Mouse (Mus musculus) embryo, embryonic 11.5 days (tissue): Measurements from ENCODE around the gene Popdc3.
"Not testable (repeated sequence)": the region's sequence is repeated elsewhere in the genome, so short reads cannot be mapped to it uniquely, and the experiment has no call there.

Experiments
- DNase-seq: peaks from one replicate; pipeline ENCODE4 v3.0.0-alpha.2; 2012; ENCODE audit warnings: low read depth, low spot score

The Popdc3 gene

DNA sequence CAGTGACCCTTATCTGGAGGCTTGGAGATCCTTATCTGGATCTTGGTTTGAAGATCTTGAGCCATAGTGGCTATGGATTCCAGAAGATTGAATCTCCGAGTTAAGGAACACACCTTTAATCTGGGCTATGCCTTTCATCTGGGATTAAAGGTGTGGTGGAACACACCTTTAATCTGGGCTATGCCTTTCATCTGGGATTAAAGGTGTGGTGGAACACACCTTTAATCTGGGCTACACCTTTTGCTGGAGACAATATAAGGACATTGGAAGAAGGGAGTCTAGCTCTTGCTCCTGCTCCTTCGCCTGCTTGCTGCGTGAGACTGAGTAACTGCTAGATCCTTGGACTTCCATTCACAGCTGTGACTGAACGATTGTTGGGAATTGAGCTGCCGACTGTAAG is at the start of gene Popdc3:
Gene Popdc3, plus strand, starts transcription at position 301 of the 400 bp plus-strand sequence.
- DNase-seq: not testable (repeated sequence)

DNA sequence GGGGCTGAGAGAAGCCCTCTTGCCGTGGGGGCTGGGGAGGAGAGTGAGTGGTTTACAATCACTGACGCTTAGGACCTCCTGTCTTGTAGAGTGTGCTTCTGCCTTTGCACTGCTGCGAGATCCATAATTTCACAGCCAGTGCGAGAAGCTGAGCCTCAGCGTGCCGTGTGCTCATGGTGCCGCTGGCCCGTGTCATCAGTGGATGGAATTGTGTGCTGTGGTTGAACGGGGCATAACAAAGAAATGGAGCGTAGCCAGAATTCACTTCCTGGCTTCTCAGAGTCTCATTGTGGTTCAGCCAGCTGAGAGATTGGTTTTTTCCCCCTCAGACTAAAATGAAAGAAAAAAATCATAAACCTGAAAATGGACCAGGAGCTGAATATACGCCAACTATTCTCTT is 48.8 kb upstream of the Popdc3 start:
- no peak for DNase-seq

DNA sequence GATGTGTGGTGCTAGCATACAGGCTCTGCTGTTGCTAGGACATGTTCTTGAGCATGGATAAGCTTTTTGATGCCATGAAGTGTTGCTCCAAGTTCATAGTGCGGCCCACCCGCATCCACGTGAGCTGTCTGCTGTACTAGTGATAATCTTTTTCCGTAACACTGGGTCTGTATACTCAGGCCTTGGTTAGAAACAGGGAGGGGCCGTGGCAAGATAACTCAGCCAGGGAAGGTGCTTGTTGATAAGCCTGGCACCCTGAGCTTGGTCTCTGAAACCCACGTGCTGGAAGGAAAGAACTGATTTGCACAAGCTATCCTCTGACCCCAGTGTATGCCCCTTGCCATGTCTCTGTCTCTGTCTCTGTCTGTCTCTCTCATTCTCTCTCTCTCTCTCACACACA is 47.9 kb upstream of the Popdc3 start:
- no peak for DNase-seq

DNA sequence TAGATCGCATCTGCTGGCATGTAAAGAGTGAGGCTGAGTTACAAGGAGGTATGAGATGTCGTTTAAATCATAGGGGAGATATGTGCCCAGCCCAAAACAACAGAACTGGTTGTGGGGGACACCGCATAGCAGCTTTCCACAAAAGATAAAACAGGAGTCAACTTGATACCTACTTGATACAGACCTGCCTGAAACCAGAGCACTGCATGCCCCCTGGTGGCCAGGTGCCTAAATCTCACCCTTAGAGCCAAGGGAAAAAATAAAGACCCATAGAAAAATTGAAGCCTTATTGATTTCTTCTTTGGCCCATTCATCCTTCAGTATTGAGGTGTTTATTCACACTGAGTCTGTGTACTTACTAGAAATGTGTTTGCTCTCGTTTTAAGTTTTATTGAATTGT is 45.5 kb upstream of the Popdc3 start:
- no peak for DNase-seq

DNA sequence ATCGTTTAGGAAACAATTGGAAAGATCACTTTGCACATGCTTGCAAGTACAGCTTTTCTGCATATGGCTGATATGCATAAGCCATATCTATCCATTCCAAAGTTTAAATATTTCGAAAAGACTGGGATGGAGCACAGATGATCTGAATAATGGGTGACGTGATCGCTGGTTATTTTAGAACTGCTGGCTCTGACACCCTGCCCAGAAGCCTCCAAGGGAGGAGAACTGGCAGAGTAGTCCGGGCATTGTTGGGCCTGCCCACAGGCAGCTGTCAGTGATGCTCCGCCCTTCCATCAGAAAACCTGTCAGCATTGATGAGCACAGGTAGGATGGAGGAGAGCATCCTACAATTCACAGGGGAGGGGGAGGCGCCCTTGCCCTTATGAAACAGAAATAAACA is 41.1 kb upstream of the Popdc3 start:
- DNase-seq: no peak

DNA sequence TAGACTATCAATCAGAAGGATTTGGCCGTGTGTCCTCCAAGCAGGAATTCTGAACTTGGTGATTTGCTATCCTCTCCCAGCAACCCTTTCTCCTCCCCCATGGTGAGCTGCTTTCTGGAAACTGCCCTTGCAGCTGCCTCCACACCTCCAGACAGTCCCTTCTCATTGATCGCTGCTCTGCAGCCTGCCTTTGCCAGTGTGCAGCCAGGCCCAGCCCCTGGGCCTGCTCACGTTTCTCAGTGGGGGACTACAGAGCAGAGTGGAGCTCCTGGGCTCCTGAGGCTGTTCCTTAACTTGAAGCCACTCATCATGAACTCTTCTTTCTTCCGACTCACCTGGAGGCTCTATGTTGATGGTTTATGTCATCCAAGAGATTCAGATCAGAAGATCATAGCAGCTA is 38.0 kb upstream of the Popdc3 start:
- no peak for DNase-seq

DNA sequence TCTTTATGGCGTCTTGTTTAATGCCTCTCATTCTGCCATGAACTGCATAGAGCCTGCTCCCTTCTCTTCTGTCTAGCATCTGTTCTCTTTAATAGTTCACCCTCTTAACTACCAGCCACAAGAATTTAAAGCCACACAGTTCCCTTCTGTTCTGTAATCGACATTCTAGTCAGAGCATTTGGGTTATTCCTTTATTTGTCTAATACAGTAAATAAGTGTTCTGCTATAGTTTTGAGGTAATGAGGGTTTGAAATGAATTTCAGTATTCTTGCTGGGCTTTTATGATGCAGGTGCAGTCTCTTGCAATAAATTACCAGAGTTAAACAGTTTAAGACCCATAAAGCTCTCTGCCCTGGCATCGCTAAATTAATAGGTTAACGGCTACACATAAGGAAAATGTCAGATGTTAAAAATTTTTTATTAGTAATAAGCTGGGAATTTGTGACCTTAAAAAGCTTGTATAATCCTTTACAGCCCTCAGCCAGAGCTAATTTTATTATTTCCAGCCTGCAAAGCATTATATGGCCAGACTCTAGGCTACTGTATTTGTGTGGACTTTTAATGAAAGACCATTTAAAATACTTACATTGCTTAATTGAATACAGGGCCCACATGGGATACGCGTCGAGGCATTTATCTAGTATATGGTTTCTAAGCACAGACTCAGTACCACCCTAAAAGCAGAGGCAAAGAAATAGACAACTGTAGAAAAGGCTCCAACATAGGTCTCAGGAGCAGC is 37.3 kb upstream of the Popdc3 start:
- DNase-seq: no peak

DNA sequence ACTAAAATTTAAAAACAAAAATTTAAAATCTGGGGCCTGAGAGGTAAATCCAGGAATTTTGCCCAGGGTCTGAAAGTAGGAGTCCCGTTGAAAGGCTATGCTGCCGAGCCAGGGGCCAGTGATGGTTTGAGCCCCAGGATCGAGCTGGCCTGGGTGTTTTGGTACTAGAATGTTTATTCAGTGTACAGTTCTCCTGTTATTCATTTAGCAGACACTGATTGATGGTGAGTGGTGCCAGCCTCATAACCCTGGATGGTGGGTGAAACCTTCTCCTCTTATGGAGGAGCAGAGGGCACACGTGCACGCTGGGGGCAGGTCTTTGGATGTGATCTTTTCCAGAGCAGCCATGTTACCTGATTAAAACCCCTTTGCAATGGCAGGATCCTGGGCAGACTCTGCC is 35.5 kb upstream of the Popdc3 start:
- DNase-seq: no peak

DNA sequence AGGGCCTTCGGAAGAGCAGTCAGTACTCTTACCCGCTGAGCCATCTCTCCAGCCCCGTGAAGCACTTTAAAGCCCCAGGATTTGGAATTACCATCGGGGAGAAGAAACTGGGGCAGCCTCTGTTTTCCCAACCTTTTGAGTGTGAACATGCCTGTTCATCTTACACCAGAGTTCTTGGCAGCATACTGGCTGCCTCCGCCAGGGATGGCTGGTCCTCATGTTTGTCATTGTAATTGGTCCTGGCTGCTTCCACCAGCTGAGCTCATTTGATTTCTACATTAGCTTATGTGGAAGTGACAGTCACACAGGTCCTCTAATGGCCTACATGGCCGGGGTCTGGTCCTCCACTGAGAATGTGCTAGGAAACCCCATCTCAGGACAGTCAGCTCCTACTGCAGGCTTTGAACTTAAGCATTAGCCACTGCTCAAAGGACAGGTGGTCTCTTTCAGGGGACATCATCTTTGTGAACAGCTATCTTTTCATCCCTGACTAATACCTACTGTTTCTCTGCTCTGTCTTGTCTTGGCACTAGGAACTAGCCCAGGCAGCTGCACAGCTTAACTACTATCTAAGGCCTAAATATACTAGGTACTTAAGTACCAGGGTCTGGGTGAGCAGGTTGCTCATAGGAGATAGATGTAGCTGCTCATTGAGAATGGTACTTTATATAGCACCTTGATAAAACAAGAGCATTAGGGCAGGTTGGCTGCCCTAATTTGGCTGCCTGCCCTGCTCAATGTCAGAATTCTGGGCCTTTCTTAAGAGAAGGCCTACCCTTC is 33.7 kb upstream of the Popdc3 start:
- no peak for DNase-seq

DNA sequence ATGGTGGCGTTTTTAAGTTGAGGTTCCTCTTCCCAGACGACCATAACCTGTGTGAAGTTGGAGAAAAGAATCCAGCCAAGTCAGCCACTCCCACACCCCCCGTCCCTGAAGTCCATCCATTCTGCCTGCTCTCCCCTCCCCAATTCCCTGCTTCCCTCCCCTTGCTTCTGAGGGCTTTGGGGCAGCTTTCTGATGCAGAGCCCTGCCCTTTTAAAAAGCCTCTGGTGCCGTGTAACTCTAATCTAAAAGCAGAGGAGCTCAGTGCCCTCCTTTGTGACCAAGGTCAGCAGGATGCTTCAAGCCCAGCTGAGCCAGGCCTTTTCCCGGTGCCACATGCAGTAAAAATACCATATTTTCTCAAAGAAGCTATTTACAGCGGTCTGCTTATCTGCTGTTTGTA is 31.1 kb upstream of the Popdc3 start:
- no peak for DNase-seq

DNA sequence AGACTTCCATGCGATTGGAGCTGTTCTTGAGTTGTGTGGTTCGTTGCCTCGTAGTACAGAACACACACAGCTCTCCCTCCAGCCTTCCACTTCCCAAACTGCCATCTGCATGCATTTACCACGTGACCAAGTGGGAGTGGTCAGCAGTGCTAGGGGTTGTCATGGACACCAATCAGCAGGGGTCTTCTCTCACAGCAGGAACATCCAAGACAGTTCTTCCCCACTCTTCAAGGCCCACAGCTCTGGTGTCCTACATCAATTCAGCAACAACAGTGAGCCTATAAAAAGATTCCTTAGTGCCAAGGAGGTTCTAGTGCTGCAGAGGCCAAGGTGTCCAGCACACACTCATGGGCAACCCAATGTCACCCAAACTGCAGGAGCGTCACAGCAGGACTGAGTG is 26.8 kb upstream of the Popdc3 start:
- no peak for DNase-seq

DNA sequence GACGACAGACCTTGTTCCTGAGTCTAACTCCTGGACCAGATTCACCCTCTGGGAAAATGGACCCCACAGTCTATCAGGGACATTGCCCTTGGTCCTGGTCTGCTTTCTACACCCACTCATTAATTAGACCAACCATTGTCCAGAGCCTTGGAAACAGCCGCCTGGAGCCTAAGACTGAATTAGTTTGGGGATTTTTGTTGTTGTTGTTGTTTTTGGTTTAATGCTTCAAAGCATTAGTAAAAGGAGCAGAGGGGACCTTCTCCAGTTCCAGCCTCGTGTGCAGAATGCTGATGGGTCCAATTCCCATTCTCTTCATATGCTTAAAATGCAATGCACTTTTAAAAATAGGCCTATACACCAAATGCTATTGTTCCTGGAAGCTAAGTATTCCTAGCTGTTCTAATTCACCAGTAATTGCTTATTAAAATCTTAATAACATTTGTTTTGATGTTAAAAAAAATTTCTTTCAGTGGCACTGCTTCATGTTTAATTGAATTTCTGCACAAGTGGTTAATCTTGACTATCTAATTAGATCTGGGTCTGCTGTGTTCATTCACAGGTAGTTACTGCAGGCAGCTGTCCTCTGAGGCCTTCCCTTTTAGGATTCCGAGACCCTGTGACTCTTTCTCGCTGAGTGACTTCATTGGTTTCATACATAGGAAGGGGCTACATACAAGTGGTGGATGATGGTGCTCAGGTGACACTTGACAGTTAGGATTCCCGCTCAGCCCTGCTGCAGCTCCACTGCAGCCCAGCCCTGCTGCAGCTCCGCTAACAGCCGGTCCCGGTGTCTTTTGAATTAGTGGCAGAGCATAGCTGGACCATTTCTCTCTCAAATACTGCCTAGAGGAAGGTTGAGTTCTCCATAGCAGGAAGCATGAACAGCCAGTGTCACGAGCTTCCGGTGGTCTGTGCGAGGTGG is 25.9 kb upstream of the Popdc3 start:
- no peak for DNase-seq

DNA sequence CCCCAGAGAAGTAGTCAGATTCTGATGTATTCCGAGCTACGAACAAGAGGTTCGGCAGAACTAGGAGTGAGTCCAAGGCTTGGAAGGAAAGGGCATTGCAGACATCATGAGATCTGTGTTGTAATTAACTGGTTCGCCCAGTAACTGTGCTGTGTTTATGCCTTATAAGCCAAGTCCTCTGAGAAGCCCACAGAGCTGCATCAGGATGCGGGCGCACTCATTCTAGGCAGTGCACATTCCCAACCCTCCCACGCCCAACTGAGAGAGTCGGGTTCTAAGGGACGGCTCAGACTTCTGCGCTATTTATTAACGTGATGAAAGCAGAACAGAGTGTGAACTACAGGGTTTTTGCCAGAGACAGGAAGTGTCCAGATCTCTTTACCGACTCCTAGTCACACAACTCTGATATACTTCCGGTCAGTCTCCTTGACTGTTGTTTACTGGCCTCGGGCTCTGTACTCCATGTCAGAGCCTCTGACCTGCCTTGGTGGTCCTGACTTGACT is 23.3 kb upstream of the Popdc3 start:
- no peak for DNase-seq

DNA sequence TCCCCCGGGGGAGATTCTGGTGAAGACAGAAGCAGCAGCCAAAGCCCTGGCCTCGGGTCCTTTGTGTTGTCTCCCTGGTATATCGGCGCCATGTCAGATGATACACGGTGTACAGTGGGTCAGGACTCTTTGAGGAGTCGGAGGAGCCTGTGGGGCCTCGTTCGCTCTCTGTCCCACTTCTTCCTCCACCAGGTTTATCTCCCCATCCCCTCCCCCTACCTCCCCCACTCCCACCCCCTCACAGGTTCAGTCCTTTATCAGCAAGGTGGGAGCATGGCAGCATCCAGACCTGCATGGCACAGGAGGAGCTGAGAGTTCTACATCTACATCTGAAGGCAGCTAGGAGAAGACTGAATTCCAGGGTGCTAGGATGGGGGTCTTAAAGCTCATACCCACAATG is 12.0 kb upstream of the Popdc3 start:
- DNase-seq: no peak

DNA sequence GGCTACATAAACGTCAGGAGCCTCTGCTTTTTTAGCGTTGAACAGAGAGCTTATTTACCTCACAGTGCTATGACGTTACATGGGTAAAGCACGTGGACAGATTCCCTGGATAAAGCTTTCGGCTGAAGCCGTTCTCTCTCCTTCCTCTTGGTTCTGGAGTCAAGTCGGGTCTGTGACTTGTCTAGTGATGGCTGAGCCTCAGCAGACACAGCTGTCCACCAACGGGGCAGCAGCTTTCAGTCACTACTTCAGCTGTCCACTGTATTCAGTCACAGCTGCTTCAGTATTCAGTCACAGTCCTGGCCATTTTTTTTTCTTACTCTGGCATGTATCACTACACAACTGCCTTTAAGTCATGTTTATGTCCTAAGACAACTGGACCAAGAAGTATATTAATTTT is 4.0 kb upstream of the Popdc3 start:
- no peak for DNase-seq

DNA sequence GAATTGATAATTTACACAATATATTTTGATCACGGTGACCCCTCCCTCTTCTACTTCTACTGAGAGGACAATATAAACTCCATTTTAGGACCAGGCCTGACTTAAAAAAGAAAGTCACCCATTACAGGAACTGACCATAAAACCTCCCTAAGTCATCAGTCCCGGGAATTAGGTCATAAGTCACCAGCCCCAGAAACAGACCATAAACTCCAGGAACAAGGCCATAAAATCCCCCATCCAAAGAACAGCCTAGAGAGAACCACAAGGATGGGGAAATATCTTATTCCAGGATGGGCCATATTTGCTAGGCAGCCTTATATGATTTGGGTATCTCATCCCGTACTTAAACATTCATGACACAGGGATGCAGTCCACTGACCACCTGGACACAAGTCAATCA is 3.6 kb upstream of the Popdc3 start:
- DNase-seq: no peak

DNA sequence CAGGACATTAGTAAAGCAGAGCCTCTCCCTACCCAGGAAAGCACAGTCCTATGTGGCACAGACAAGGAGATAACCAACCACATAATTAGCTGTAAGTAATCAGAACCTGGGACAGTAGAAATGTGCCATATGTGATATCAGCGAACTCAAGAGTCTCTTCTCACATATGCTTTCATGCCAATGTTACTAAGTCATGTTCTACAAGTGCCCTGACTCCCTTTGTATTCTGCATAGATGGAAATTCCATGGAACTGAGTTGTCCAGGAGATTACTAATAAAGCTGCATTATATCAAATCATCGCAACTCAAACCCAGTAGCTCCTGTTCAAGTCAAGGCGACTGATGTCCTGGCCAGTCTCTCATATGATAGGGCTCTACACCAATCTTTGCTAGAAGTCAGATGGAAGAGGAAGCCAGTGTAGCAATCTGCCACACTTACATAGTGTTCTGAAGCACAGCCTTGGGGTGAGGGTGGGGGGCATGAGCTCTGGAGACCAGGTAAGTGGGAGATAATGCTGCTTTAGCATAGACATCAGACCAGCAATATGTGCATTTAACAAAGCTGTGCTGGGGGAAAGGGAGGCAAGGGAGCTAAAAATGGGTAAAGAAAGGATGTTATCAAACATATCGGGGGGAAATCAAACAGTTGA is 2.9 kb downstream of the Popdc3 start:
- no peak for DNase-seq

DNA sequence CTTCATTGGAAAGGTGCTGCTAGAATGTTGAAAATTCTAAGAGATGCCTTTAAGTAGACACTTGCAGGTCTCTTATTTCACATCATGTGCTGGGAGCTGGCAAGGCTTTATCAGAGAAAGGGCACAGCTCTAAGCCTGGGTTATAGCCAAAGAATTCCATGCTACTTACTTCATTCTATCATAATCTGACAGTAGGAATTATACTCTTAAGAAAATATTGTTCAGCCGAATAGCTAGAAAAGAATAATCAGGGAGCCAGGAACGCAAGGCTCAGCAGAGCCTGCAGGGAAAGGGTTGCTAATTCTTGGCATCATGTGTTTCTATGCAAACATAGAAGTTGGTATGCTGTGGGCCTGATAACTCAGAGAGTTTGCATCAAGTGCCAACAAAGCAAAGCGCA is 3.4 kb downstream of the Popdc3 start:
- DNase-seq: no peak

DNA sequence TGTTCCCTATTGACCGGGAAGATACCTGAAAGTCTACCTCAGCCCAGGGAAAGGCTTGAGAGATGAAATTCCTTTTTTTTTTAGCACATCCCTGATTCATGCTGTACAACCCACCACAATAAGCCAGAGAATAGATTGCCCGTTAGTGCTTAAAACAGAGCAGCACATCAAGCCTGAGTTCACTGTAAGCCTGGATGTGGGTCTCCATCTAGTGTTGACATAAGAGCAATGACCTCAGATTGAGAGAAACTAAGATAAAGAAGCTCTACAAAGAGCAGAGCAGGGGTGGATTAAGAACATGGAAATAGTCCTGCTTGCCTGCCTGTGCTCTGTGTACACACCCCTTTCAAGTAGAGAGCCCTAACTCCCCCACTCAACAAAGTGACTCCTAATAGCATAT is 7.6 kb downstream of the Popdc3 start:
- no peak for DNase-seq

DNA sequence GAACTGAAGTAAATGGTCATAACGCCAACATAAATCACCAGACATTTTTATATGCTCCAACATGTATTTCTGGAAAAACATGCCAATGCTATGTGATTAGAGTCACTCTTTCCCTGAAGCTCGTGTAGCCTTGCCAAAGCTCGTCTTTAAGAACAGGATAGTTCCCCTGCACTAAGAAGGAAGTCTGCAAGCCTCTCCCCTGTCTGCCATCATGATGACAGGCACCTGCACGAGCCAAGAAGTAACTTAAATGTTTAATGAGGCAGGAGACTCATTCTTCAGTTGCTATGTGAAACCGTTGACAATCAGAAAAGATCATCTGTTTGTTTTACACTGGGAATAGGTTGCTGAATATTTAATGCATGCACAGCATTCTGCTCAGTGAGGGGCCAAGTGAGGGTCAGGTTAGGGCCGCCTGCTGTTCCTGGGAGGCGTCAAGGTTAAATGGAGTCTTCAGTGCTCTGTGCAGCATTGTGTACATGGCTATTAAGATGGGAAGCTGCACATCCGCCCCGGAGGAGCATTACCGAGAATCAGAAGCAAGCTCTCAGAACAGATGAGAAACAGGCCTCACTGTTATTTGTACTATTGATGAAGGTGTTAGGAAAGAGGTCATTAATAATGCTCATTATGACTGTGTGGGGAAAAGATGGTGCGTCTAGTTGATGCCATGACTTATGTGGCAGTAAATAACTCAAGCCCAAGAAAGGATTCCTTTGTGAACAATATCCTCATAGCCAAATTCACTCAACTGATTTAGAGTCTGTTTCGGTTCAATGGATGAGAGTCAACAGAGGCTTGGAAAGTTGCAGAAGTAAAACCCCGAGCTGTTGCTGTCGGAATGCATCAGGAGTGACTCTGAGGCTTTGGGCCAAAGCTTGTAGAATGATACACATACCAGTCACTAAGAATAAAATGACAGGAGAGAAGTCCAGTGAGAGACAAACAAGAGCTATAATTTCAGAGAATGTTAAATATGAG is 15.7 kb downstream of the Popdc3 start:
- peak; percentile 11 for DNase-seq
